Mouse (Mus musculus): ENCODE results near the gene Sestd1.

DNA sequence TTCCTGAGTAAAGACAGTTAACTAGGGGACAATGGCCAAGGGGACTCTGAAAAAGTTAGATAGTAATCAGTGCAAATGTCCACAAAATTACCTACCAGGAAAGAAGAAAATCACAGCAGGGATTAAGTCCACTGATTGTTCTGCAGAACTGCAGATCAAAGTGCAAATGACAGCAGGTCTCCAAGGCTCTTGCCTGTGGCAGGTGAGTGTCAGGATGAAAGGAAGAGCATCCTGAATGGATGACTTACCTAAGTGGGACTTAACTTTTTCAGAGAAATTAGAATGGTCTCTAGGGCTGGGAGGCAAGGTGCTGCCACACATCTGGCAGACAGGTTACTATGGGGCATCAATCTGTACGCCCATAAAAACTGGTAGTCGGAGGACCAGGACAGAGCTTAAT, 47.8 kb downstream of the Sestd1 start:
- no peak for TF ChIP-seq POLR2A (IDR thresholded peaks at IDR 0.05; ENCODE audit: borderline replicate concordance, control insufficient read depth, low read depth, low read length)
- TF ChIP-seq CTCF (IDR thresholded peaks at IDR 0.05; ENCODE audit: control insufficient read depth, insufficient read depth, low read length) = no peak
